Mouse (Mus musculus): ENCODE data around the gene Arhgdia. TPM values are rescaled to one million over a fixed set of nuclear protein-coding genes. Genes with fewer than 3 reads are reported as not detected.

Gene Arhgdia
- polyA plus RNA-seq, 1 experiment from 2014 or later = 555 TPM

Small RNAs within 50 kb of the gene (microRNA-seq; reads per million reads assigned to microRNA genes)
- 1.0 reads per million for gene Mir6936

Other genes starting within 250 kb of the Arhgdia start
- gene Actg1, start 233.1 kb downstream of the Arhgdia start, polyA plus RNA-seq (2015; fragmentation: Nextera tagmentation; extraction: Ambion mirVana) = 2,628 and 2,724 TPM in 2 replicates
- gene Fscn2, start 220.1 kb downstream of the Arhgdia start, polyA plus RNA-seq (2015; fragmentation: Nextera tagmentation; extraction: Ambion mirVana) = 0.52 and 0.61 TPM in 2 replicates
- gene Faap100, start 202.9 kb downstream of the Arhgdia start, polyA plus RNA-seq (2015; fragmentation: Nextera tagmentation; extraction: Ambion mirVana) = 37.0 and 38.6 TPM in 2 replicates
- gene Nploc4, start 143.9 kb downstream of the Arhgdia start, polyA plus RNA-seq (2015; fragmentation: Nextera tagmentation; extraction: Ambion mirVana) = 34.3 and 37.6 TPM in 2 replicates
- gene Tspan10, start 139.0 kb downstream of the Arhgdia start, polyA plus RNA-seq (2015; fragmentation: Nextera tagmentation; extraction: Ambion mirVana) = 0.14 TPM in 1 of 2 replicates, not detected in the other
- 0.38 and 0.39 TPM in 2 replicates for gene Pde6g, start 128.1 kb downstream of the Arhgdia start, polyA plus RNA-seq (2015; fragmentation: Nextera tagmentation; extraction: Ambion mirVana)
- gene Oxld1, start 123.6 kb downstream of the Arhgdia start, polyA plus RNA-seq (2015; fragmentation: Nextera tagmentation; extraction: Ambion mirVana) = 12.2 and 12.4 TPM in 2 replicates
- 37.1 and 41.7 TPM in 2 replicates for gene Ccdc137, start 123.5 kb downstream of the Arhgdia start, polyA plus RNA-seq (2015; fragmentation: Nextera tagmentation; extraction: Ambion mirVana)
- 65.8 and 67.9 TPM in 2 replicates for gene Arl16, start 114.0 kb downstream of the Arhgdia start, polyA plus RNA-seq (2015; fragmentation: Nextera tagmentation; extraction: Ambion mirVana)
- gene Mrpl12, start 97.0 kb downstream of the Arhgdia start, polyA plus RNA-seq (2015; fragmentation: Nextera tagmentation; extraction: Ambion mirVana) = 120 and 124 TPM in 2 replicates
- 46.8 and 49.0 TPM in 2 replicates for gene Slc25a10, start 89.8 kb downstream of the Arhgdia start, polyA plus RNA-seq (2015; fragmentation: Nextera tagmentation; extraction: Ambion mirVana)
- 6.3 and 7.3 TPM in 2 replicates for gene Gcgr, start 50.9 kb downstream of the Arhgdia start, polyA plus RNA-seq (2015; fragmentation: Nextera tagmentation; extraction: Ambion mirVana)
- 245 TPM in 2 replicates for gene Mcrip1, start 31.9 kb downstream of the Arhgdia start, polyA plus RNA-seq (2015; fragmentation: Nextera tagmentation; extraction: Ambion mirVana)
- gene Ppp1r27, start 30.5 kb downstream of the Arhgdia start, polyA plus RNA-seq (2015; fragmentation: Nextera tagmentation; extraction: Ambion mirVana) = 0.59 and 0.94 TPM in 2 replicates
- 775 and 791 TPM in 2 replicates for gene P4hb, start 8.4 kb downstream of the Arhgdia start, polyA plus RNA-seq (2015; fragmentation: Nextera tagmentation; extraction: Ambion mirVana)
- 480 and 508 TPM in 2 replicates for gene Alyref, start 16.7 kb upstream of the Arhgdia start, polyA plus RNA-seq (2015; fragmentation: Nextera tagmentation; extraction: Ambion mirVana)
- 217 and 222 TPM in 2 replicates for gene Anapc11, start 16.8 kb upstream of the Arhgdia start, polyA plus RNA-seq (2015; fragmentation: Nextera tagmentation; extraction: Ambion mirVana)
- gene Npb, start 26.9 kb upstream of the Arhgdia start, polyA plus RNA-seq (2015; fragmentation: Nextera tagmentation; extraction: Ambion mirVana) = 2.3 and 2.8 TPM in 2 replicates
- 150 and 153 TPM in 2 replicates for gene Pcyt2, start 36.3 kb upstream of the Arhgdia start, polyA plus RNA-seq (2015; fragmentation: Nextera tagmentation; extraction: Ambion mirVana)
- 25.6 and 28.8 TPM in 2 replicates for gene Sirt7, start 43.6 kb upstream of the Arhgdia start, polyA plus RNA-seq (2015; fragmentation: Nextera tagmentation; extraction: Ambion mirVana)
- gene Mafg, start 52.0 kb upstream of the Arhgdia start, polyA plus RNA-seq (2015; fragmentation: Nextera tagmentation; extraction: Ambion mirVana) = 27.0 and 28.9 TPM in 2 replicates
- gene Pycr1, start 62.1 kb upstream of the Arhgdia start, polyA plus RNA-seq (2015; fragmentation: Nextera tagmentation; extraction: Ambion mirVana) = 43.7 and 45.6 TPM in 2 replicates
- gene Myadml2, start 66.5 kb upstream of the Arhgdia start, polyA plus RNA-seq (2015; fragmentation: Nextera tagmentation; extraction: Ambion mirVana) = 0.36 and 1.3 TPM in 2 replicates
- gene Notum, start 79.6 kb upstream of the Arhgdia start, polyA plus RNA-seq (2015; fragmentation: Nextera tagmentation; extraction: Ambion mirVana) = 4.3 and 6.5 TPM in 2 replicates
- gene Aspscr1, start 91.3 kb upstream of the Arhgdia start, polyA plus RNA-seq (2015; fragmentation: Nextera tagmentation; extraction: Ambion mirVana) = 128 and 129 TPM in 2 replicates
- 139 and 145 TPM in 2 replicates for gene Cenpx, start 132.1 kb upstream of the Arhgdia start, polyA plus RNA-seq (2015; fragmentation: Nextera tagmentation; extraction: Ambion mirVana)
- gene Lrrc45, start 132.3 kb upstream of the Arhgdia start, polyA plus RNA-seq (2015; fragmentation: Nextera tagmentation; extraction: Ambion mirVana) = 66.2 and 75.4 TPM in 2 replicates
- gene Rac3, start 139.8 kb upstream of the Arhgdia start, polyA plus RNA-seq (2015; fragmentation: Nextera tagmentation; extraction: Ambion mirVana) = 66.2 and 70.5 TPM in 2 replicates
- gene Dcxr, start 145.7 kb upstream of the Arhgdia start, polyA plus RNA-seq (2015; fragmentation: Nextera tagmentation; extraction: Ambion mirVana) = 15.6 and 16.2 TPM in 2 replicates
- 7.7 and 10.1 TPM in 2 replicates for gene Cbr2, start 150.5 kb upstream of the Arhgdia start, polyA plus RNA-seq (2015; fragmentation: Nextera tagmentation; extraction: Ambion mirVana)
- gene Hmga1b, start 181.2 kb upstream of the Arhgdia start, polyA plus RNA-seq (2015; fragmentation: Nextera tagmentation; extraction: Ambion mirVana) = 4.5 and 4.9 TPM in 2 replicates
- gene Rfng, start 202.6 kb upstream of the Arhgdia start, polyA plus RNA-seq (2015; fragmentation: Nextera tagmentation; extraction: Ambion mirVana) = 43.8 and 48.4 TPM in 2 replicates
- gene Gps1, start 202.6 kb upstream of the Arhgdia start, polyA plus RNA-seq (2015; fragmentation: Nextera tagmentation; extraction: Ambion mirVana) = 240 and 241 TPM in 2 replicates
- 66.6 TPM in 2 replicates for gene Dus1l, start 214.8 kb upstream of the Arhgdia start, polyA plus RNA-seq (2015; fragmentation: Nextera tagmentation; extraction: Ambion mirVana)
- gene Fasn, start 242.9 kb upstream of the Arhgdia start, polyA plus RNA-seq (2015; fragmentation: Nextera tagmentation; extraction: Ambion mirVana) = 49.8 and 53.9 TPM in 2 replicates

Measured in limb, embryonic 13.5 days (tissue).